Comparison of ENCODE assay signal across 8 mouse cellular contexts in the genomic region with DNA sequence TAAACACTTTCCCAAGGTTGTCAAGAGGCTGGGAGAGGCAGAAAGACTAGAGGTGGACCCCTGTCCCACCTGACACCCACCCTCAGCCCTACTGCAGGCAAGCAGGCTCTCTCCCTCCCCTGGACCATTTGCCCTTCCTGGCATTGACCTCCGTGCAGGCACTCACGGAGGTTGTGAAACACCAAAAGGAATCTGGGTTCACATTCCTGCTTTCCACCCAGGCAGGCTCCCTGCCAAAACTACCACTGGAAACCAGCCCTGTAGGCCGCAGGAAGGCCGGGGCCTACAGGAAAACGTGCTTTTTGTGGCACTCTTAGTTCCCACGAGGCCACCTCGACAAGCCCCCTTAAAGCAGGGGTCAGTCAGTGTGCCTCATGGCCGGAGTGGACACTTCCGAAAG.
DNase-seq lines count a peak whose midpoint lies in the region; ATAC-seq and TF ChIP-seq lines count a peak whose summit lies in the region.

No protein-coding gene starts in this region.

- DNase-seq in hindbrain, embryonic 10.5 days (ENCODE audit: low spot score), result no peak
- DNase-seq in embryonic facial prominence, embryonic 10.5 days (ENCODE audit: low spot score), result no peak
- DNase-seq in heart, postnatal 14 days, result peak; percentile 68 to 82
- DNase-seq in midbrain, postnatal 0 days (ENCODE audit: low spot score), result no peak
- DNase-seq in cerebellum, postnatal 10 days, result no peak
- DNase-seq in spleen, adult 12 weeks (ENCODE audit: low spot score), result no peak

- no peak overlapping the region for H3K4me3 ChIP-seq in hindbrain, embryonic 10.5 days
- H3K4me3 ChIP-seq in hindbrain, embryonic 16.5 days (ENCODE audit: low read length), result no peak overlapping the region
- H3K4me3 ChIP-seq in embryonic facial prominence, embryonic 10.5 days, result no peak overlapping the region
- no peak overlapping the region for H3K4me3 ChIP-seq in lung, embryonic 15.5 days
- no peak overlapping the region for H3K4me3 ChIP-seq in midbrain, postnatal 0 days (ENCODE audit: low read depth, low read length)

- H3K9me3 ChIP-seq in hindbrain, embryonic 10.5 days, result no peaks in the 10 kb centered on the region
- H3K9me3 ChIP-seq in hindbrain, embryonic 16.5 days (ENCODE audit: control insufficient read depth, low read length), result no peaks in the 10 kb centered on the region
- no peaks in the 10 kb centered on the region for H3K9me3 ChIP-seq in embryonic facial prominence, embryonic 10.5 days
- H3K9me3 ChIP-seq in lung, embryonic 15.5 days, result no peaks in the 10 kb centered on the region
- H3K9me3 ChIP-seq in midbrain, postnatal 0 days (ENCODE audit: low read length), result no peaks in the 10 kb centered on the region

- 80% methylated on average over 9 of the region's 9 CpGs for WGBS in hindbrain, embryonic 10.5 days
- 65% methylated on average over 9 of the region's 9 CpGs for WGBS in hindbrain, embryonic 16.5 days
- 72% methylated on average over 9 of the region's 9 CpGs for WGBS in embryonic facial prominence, embryonic 10.5 days
- 26% methylated on average over 9 of the region's 9 CpGs for WGBS in lung, embryonic 15.5 days
- 72% methylated on average over 9 of the region's 9 CpGs for WGBS in midbrain, postnatal 0 days

- H3K36me3 ChIP-seq in hindbrain, embryonic 10.5 days, result no peaks in the 10 kb centered on the region
- H3K36me3 ChIP-seq in hindbrain, embryonic 16.5 days (ENCODE audit: control insufficient read depth, insufficient read depth, low read length), result no peaks in the 10 kb centered on the region
- H3K36me3 ChIP-seq in embryonic facial prominence, embryonic 10.5 days (replicated peaks), result peaks cover 21% of the 10 kb centered on the region; the same call in 1 of the 2 replicates
- no peaks in the 10 kb centered on the region for H3K36me3 ChIP-seq in lung, embryonic 15.5 days
- no peaks in the 10 kb centered on the region for H3K36me3 ChIP-seq in midbrain, postnatal 0 days (ENCODE audit: insufficient read depth, low read length)

- H3K4me1 ChIP-seq in hindbrain, embryonic 10.5 days (replicated peaks), result peaks cover 78% of the 10 kb centered on the region
- no peaks in the 10 kb centered on the region; the same call in 1 of the 2 replicates for H3K4me1 ChIP-seq in hindbrain, embryonic 16.5 days (ENCODE audit: control insufficient read depth, insufficient read depth, low read depth, low read length)
- peaks cover 83% of the 10 kb centered on the region for H3K4me1 ChIP-seq in embryonic facial prominence, embryonic 10.5 days
- peaks cover 56% of the 10 kb centered on the region for H3K4me1 ChIP-seq in lung, embryonic 15.5 days
- no peaks in the 10 kb centered on the region for H3K4me1 ChIP-seq in midbrain, postnatal 0 days (ENCODE audit: insufficient read depth, low read length)

- peaks cover 82% of the 10 kb centered on the region for H3K27me3 ChIP-seq in hindbrain, embryonic 10.5 days (ENCODE audit: insufficient read depth, poor library complexity, severe bottlenecking)
- no peaks in the 10 kb centered on the region; the same call in 1 of the 2 replicates for H3K27me3 ChIP-seq in hindbrain, embryonic 16.5 days (replicated peaks; ENCODE audit: control insufficient read depth, insufficient read depth, low read length)
- H3K27me3 ChIP-seq in embryonic facial prominence, embryonic 10.5 days (replicated peaks; ENCODE audit: low read depth, poor library complexity, severe bottlenecking), result peaks cover 34% of the 10 kb centered on the region
- H3K27me3 ChIP-seq in lung, embryonic 15.5 days, result no peaks in the 10 kb centered on the region
- H3K27me3 ChIP-seq in midbrain, postnatal 0 days (ENCODE audit: insufficient read depth, low read length), result no peaks in the 10 kb centered on the region

- no peak overlapping the region for H3K4me2 ChIP-seq in hindbrain, embryonic 16.5 days (ENCODE audit: low read length)
- H3K4me2 ChIP-seq in lung, embryonic 15.5 days, result no peak overlapping the region
- no peak overlapping the region for H3K4me2 ChIP-seq in midbrain, postnatal 0 days (ENCODE audit: low read depth, low read length, poor library complexity, severe bottlenecking)

- no peak for TF ChIP-seq CTCF in midbrain, postnatal 0 days (IDR thresholded peaks at IDR 0.05)

- no peak overlapping the region for H3K9ac ChIP-seq in hindbrain, embryonic 16.5 days (ENCODE audit: low read depth, low read length)
- H3K9ac ChIP-seq in lung, embryonic 15.5 days, result 0 out of 2 replicates have a peak overlapping the region, but pooled peaks have one; percentile 1
- H3K9ac ChIP-seq in midbrain, postnatal 0 days (replicated peaks; ENCODE audit: low read length, poor library complexity, severe bottlenecking), result no peak overlapping the region

- 0 out of 2 replicates have a peak overlapping the region, but pooled peaks have one; percentile 31 for H3K27ac ChIP-seq in hindbrain, embryonic 10.5 days
- no peak overlapping the region for H3K27ac ChIP-seq in hindbrain, embryonic 16.5 days (ENCODE audit: low read depth, low read length)
- H3K27ac ChIP-seq in embryonic facial prominence, embryonic 10.5 days (replicated peaks), result 0 out of 2 replicates have a peak overlapping the region, but pooled peaks have one; percentile 31
- H3K27ac ChIP-seq in lung, embryonic 15.5 days, result peak overlapping the region; percentile 94
- H3K27ac ChIP-seq in midbrain, postnatal 0 days (ENCODE audit: low read depth, low read length), result no peak overlapping the region

- intact Hi-C loops in heart, postnatal 14 days (cut with DNase I), result no loop called here

- ATAC-seq in hindbrain, embryonic 16.5 days, result no peak
- ATAC-seq in lung, embryonic 15.5 days (ENCODE audit: borderline replicate concordance, extremely low read depth, low FRiP score, low TSS enrichment), result peak; percentile 41; the same call in 1 of the 2 replicates
- no peak for ATAC-seq in midbrain, postnatal 0 days (ENCODE audit: low FRiP score)

Comparison
In these comparisons a context has a peak if more than half of its experiments do, and no peak if none do; other contexts are left out.
1. H3K27ac ChIP-seq: peak in hindbrain, embryonic 10.5 days (single experiment), embryonic facial prominence, embryonic 10.5 days (single experiment) and lung, embryonic 15.5 days (single experiment); none in hindbrain, embryonic 16.5 days (single experiment) and midbrain, postnatal 0 days (single experiment).
2. DNase-seq: peak in heart, postnatal 14 days (2 of 2); none in hindbrain, embryonic 10.5 days (single experiment), embryonic facial prominence, embryonic 10.5 days (single experiment), midbrain, postnatal 0 days (single experiment), cerebellum, postnatal 10 days (0 of 2) and spleen, adult 12 weeks (single experiment).